Mouse (Mus musculus) erythroblast, embryonic 14.5 days (primary cell): ENCODE data around the gene Tmpo.

ENCODE experiments used
- GATA1 ChIP-seq: IDR thresholded peaks from 2 replicates; pipeline ENCODE4 v1.6.1; 2012; ENCODE audit warnings: low read length, inconsistent platforms, mixed read lengths
- TAL1 ChIP-seq: IDR thresholded peaks from 3 replicates; pipeline ENCODE4 v1.6.1; 2012; ENCODE audit warnings: low read length, inconsistent platforms, mixed read lengths

DNA sequence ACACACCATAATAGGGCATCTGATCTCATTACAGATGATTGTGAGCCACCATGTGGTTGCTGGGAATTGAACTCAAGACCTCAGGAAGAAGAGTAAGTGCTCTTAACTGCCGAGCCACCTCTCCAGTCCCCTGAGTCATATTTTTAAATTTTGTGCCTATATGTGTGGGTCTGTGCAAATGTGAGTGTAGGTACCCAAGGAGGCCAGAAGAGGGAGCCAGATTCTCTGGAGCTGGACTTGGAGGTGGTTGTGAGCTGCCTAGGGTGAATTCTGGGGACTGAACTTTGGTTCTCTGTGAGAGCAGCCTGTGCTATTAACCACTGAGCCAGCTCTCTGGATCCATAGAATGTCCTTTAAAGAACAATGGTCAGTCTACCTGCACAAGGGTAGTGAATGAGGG lies 15.7 kb upstream of the Tmpo start:
- TF ChIP-seq GATA1, result no peak
- no peak for TF ChIP-seq TAL1
